Mouse (Mus musculus) CD4-positive naive resting alpha-beta T cell, adult 57 days (primary cell): ENCODE results near the gene Pdia6. TPM values are rescaled to one million over a fixed set of nuclear protein-coding genes. Genes with fewer than 3 reads are reported as not detected.

Experiments
- total RNA-seq: library from RNA; stranded (reverse); gene quantifications from one replicate; pipeline ENCODE4 v1.2.4, GENCODE M21; 2023

The Pdia6 gene
- 79.8 TPM for total RNA-seq

DNA sequence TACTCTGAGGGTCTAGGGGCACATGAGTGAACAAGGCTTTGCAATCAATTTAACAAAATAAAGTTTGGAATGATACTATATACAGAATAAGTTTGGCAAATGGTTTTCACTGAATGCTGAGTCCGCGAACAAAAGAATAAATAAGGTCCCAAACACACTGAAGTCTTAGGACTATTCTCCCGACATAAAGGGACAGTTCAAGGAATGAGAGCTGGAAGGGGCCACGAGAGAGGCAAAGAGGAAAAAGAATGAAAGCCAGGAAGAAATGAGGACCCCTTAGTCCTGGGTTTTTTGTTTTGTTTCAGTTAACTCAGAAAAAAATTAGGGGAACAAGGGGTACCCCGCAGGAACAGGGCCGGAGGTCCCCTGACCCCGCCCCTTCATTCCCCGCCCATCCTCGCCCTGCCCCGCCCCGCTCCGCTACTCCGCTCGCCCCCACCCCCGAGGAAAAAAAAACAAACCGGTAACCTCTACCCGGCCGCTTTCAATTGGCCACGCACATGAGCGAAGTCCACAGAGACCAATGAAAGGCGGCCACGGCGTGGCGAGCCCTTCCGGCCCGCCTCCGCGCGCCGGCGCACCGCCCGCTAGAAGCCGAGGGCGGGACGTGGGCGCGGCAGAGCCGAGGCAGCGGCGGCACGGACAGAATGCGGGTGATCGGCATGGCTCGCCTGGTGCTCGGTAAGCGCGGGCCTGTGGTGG, at the start of gene Pdia6:
Gene Pdia6 (plus strand): TSS at position 575 of the 702 bp plus-strand sequence.

DNA sequence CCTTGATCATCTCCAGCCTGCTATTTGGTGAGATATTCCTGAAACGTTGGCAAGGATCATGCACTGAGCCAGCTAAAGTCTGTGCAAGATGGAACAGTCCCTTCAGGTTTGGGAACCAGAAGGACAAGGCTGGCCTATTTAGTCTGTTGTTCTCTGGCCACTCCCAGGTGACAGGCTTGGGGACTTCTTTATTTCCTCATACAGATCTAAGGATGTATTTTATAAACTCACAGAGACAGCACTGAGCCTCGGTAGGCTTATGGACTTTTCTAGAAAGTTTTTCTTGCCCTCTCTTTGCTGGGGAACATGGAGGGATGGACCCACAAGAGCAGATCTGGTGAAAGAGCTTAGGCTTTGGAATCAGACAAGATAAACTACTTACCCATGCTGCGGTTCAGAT, 62.9 kb downstream of the Pdia6 start, which contains the start of gene Atp6v1c2:
Gene Atp6v1c2 (minus strand): TSS at position 101 of the 400 bp plus-strand sequence.

Other genes with a start within 250 kb of the Pdia6 start
- 0.68 TPM for gene Kcnf1, start 89.7 kb upstream of the Pdia6 start, total RNA-seq
- not detected for gene Atp6v1c2, start 62.8 kb downstream of the Pdia6 start, total RNA-seq
- 17.8 TPM for gene Nol10, start 81.9 kb downstream of the Pdia6 start, total RNA-seq